Mouse (Mus musculus): Measurements from ENCODE around the gene Clcnkb.

GRCm38 (mm10) chr4:141427921-141428320 is 12.1 kb upstream of the Clcnkb start:
- TF ChIP-seq GATA1 (IDR thresholded peaks at IDR 0.05; ENCODE audit: borderline replicate concordance, low read length) = no peak
- TF ChIP-seq FLI1 (IDR thresholded peaks at IDR 0.05; ENCODE audit: low read length) = no peak
